Mouse (Mus musculus): ENCODE data around the gene Tnn.

DNA sequence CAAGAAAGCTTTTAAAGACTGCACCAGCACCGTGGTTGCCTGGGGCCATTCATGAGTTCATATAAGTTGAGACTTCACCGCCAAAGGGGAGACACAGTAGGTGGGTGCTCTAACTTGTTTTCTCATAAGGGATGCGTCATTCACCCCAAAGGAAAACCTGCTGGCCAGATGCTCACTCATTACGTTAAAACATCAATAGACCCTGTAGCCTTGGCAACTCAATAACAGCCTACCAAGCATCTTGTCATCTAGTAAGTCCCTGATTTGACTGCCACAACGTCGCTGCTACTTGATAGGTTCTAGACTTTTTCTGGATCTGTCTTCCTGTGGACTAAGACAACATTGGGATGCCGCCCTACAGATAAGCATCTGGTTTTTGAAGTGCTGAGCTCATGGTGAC, 111.0 kb downstream of the Tnn start:
- TF ChIP-seq CTCF (conservative IDR thresholded peaks at IDR 0.05; ENCODE audit: insufficient read depth, insufficient read length, low read depth, low read length), result no peak
- TF ChIP-seq POLR2A (IDR thresholded peaks at IDR 0.05; ENCODE audit: low read depth, low read length), result no peak
